Mouse (Mus musculus) G1E (cell line): ENCODE measurements around the gene Acod1.

Source experiments
- CTCF ChIP-seq: IDR thresholded peaks from 2 replicates; pipeline ENCODE4 v1.5.1; 2012; ENCODE audit warnings: low read depth, low read length, inconsistent platforms, mixed read lengths
- GATA1 ChIP-seq: IDR thresholded peaks from 2 replicates; pipeline ENCODE4 v1.6.1; 2012; ENCODE audit warnings: borderline replicate concordance, low read length, inconsistent platforms, mixed read lengths
- POLR2AphosphoS5 ChIP-seq: IDR thresholded peaks from 2 replicates; pipeline ENCODE4 v1.6.1; 2012; ENCODE audit warnings: low read depth, low read length, inconsistent platforms; ENCODE audit not compliant: insufficient replicate concordance

GRCm38 (mm10) chr14:103069864-103070611 is 23.3 kb downstream of the Acod1 start, which contains the start of gene Cln5:
- no peak for TF ChIP-seq CTCF
- no peak for TF ChIP-seq POLR2AphosphoS5
- TF ChIP-seq GATA1, result no peak
